ENCODE assay signal across 13 mouse cellular contexts in genomic region chr7:34714848-34715460, GRCm38 (mm10). TPM values are rescaled to one million over a fixed set of nuclear protein-coding genes. Genes with fewer than 3 reads are reported as not detected.
DNase-seq lines count a peak whose midpoint lies in the region; ATAC-seq and TF ChIP-seq lines count a peak whose summit lies in the region.
"Had no signal": no experiment of that assay in that cellular context is flagged by ENCODE, and none has a peak within 500 bp of the region (broad histone marks: within the 10 kb centered on the region; RNA-seq: fewer than 3 reads in every experiment).

No protein-coding gene starts in this region.

- peak; percentile 37 for DNase-seq in embryo, embryonic 11 days
- DNase-seq in embryo, embryonic 9.5 days (ENCODE audit: extremely low spot score): no peak
- DNase-seq in Patski (ENCODE audit: low read depth, low spot score): peak; percentile 75
- DNase-seq in kidney, postnatal 36 days: peak; percentile 83 to 88
- DNase-seq in lung, postnatal 36 days: no peak
- no peak for DNase-seq in thymus, postnatal 0 days (ENCODE audit: low spot score)
- DNase-seq: adrenal gland, postnatal 25 days; cerebellum, adult 2 months; heart, postnatal 14 days; layer of hippocampus, postnatal 36 days had no signal

- peak overlapping the region; percentile 51 for H3K27ac ChIP-seq in intestine, embryonic 16.5 days (ENCODE audit: low read length)
- H3K27ac ChIP-seq: lung, embryonic 15.5 days had no signal

- ATAC-seq in Patski: peak; percentile 67
- ATAC-seq in intestine, embryonic 16.5 days: peak; percentile 89
- no peak for ATAC-seq in frontal cortex, adult (ENCODE audit: low TSS enrichment)

- H3K4me2 ChIP-seq in intestine, embryonic 16.5 days (ENCODE audit: low read depth, low read length): peak overlapping the region; percentile 7; the same call in 1 of the 2 replicates
- H3K4me2 ChIP-seq: lung, embryonic 15.5 days had no signal

- H3K27me3 ChIP-seq in Patski: no peaks in the 10 kb centered on the region
- no peaks in the 10 kb centered on the region for H3K27me3 ChIP-seq in intestine, embryonic 16.5 days (replicated peaks; ENCODE audit: control insufficient read depth, insufficient read depth, low read length)

- no peaks in the 10 kb centered on the region for H3K36me3 ChIP-seq in intestine, embryonic 16.5 days (ENCODE audit: control insufficient read depth, insufficient read depth, low read length)
- H3K36me3 ChIP-seq: lung, embryonic 15.5 days had no signal

- WGBS in intestine, embryonic 16.5 days: 40% methylated on average over 11 of the region's 11 CpGs

- no peaks in the 10 kb centered on the region for H3K9me3 ChIP-seq in intestine, embryonic 16.5 days (ENCODE audit: control insufficient read depth, low read length)
- H3K9me3 ChIP-seq: lung, embryonic 15.5 days had no signal

- no peak overlapping the region for H3K9ac ChIP-seq in intestine, embryonic 16.5 days (ENCODE audit: low read depth, low read length)
- H3K9ac ChIP-seq: lung, embryonic 15.5 days had no signal

- in situ Hi-C loops in Patski (cut with MboI; ENCODE audit: low pct_unique_long_range_greater_than_20kb): no loop called here

- no peak for TF ChIP-seq CTCF in Patski (IDR thresholded peaks at IDR 0.05)

- H3K4me3 ChIP-seq in intestine, embryonic 16.5 days (ENCODE audit: low read length): no peak overlapping the region
- H3K4me3 ChIP-seq: lung, embryonic 15.5 days had no signal

- POLR2A ChIA-PET in Patski (lab: Charles Lee): no interaction called here

- peaks cover 19% of the 10 kb centered on the region for H3K4me1 ChIP-seq in intestine, embryonic 16.5 days (ENCODE audit: control insufficient read depth, insufficient read depth, low read length)
- H3K4me1 ChIP-seq: lung, embryonic 15.5 days had no signal

- CTCF ChIA-PET in Patski (lab: Charles Lee): interaction anchor here (1.4 kb wide), 1 partner anchor 38 kb away, joined by 3 read pairs; no protein-coding TSS in a partner anchor

RNA-seq across cellular contexts. Expression of gene Kctd15, which starts 58.4 kb away (rescaled TPM):
- polyA plus RNA-seq in Patski (2021): 27.1 TPM
- polyA plus RNA-seq in intestine, embryonic 16.5 days (2015; fragmentation: Nextera tagmentation; extraction: Ambion mirVana): 13.7 and 14.0 TPM in 2 replicates
- 5.7 and 8.0 TPM in 2 replicates for polyA plus RNA-seq in thymus, postnatal 0 days (2015; fragmentation: Nextera tagmentation; extraction: Ambion mirVana)

Comparison
In these comparisons a context has a peak if more than half of its experiments do, and no peak if none do; other contexts are left out.
1. DNase-seq: peak in embryo, embryonic 11 days (single experiment), Patski (single experiment) and kidney, postnatal 36 days (2 of 2); none in embryo, embryonic 9.5 days (single experiment), lung, postnatal 36 days (single experiment) and thymus, postnatal 0 days (single experiment).